In genomic region chr12:16634075-16634813, GRCm38 (mm10) we compare ENCODE assay signal across 9 mouse cellular contexts. TPM values are rescaled to one million over a fixed set of nuclear protein-coding genes. Genes with fewer than 3 reads are reported as not detected.
DNase-seq lines count a peak whose midpoint lies in the region; ATAC-seq and TF ChIP-seq lines count a peak whose summit lies in the region.
"Had no signal": no experiment of that assay in that cellular context is flagged by ENCODE, and none has a peak within 500 bp of the region (broad histone marks: within the 10 kb centered on the region; RNA-seq: fewer than 3 reads in every experiment).

No protein-coding gene starts in this region.

- H3K9me3 ChIP-seq in forebrain, embryonic 15.5 days: no peaks in the 10 kb centered on the region
- no peaks in the 10 kb centered on the region for H3K9me3 ChIP-seq in kidney, postnatal 0 days (replicated peaks; ENCODE audit: low read length)
- no peaks in the 10 kb centered on the region for H3K9me3 ChIP-seq in stomach, embryonic 14.5 days (ENCODE audit: control insufficient read depth, low read depth, low read length)
- H3K9me3 ChIP-seq: limb, embryonic 12.5 days had no signal

- H3K27ac ChIP-seq in forebrain, embryonic 15.5 days (replicated peaks): no peak overlapping the region
- no peak overlapping the region for H3K27ac ChIP-seq in kidney, postnatal 0 days
- no peak overlapping the region for H3K27ac ChIP-seq in stomach, embryonic 14.5 days (ENCODE audit: low read length)
- H3K27ac ChIP-seq: limb, embryonic 12.5 days had no signal

- peak; percentile 66 for DNase-seq in gastrocnemius, adult 18-20 months (ENCODE audit: low spot score)
- DNase-seq in gastrocnemius, adult 8-10 months (ENCODE audit: low spot score in 2 of 2): no peak
- DNase-seq in B cell, adult 2 months: peak; percentile 59 to 62
- DNase-seq in adrenal gland, postnatal 14 days: peak; percentile 73
- DNase-seq in kidney, postnatal 0 days (ENCODE audit: low spot score): peak; percentile 79
- peak; percentile 71 for DNase-seq in mesoderm, embryonic 11.5 days (ENCODE audit: low read depth, low spot score)

- no peak overlapping the region for H3K9ac ChIP-seq in forebrain, embryonic 15.5 days (replicated peaks)
- H3K9ac ChIP-seq in kidney, postnatal 0 days (ENCODE audit: low read depth, low read length): no peak overlapping the region
- no peak overlapping the region for H3K9ac ChIP-seq in stomach, embryonic 14.5 days (replicated peaks; ENCODE audit: low read depth, low read length)
- H3K9ac ChIP-seq: limb, embryonic 12.5 days had no signal

- ATAC-seq in forebrain, embryonic 15.5 days (replicated peaks): 0 out of 2 replicates have a peak, but pooled peaks have one; percentile 41
- ATAC-seq in kidney, postnatal 0 days (replicated peaks; ENCODE audit: low FRiP score, low read depth): no peak
- 0 out of 2 replicates have a peak, but pooled peaks have one; percentile 18 for ATAC-seq in stomach, embryonic 14.5 days (ENCODE audit: insufficient number of reproducible peaks, insufficient read depth, low FRiP score, low read depth)

- no peak overlapping the region for H3K4me2 ChIP-seq in forebrain, embryonic 15.5 days (replicated peaks)
- no peak overlapping the region for H3K4me2 ChIP-seq in kidney, postnatal 0 days (ENCODE audit: low read length)
- H3K4me2 ChIP-seq in stomach, embryonic 14.5 days (replicated peaks; ENCODE audit: low read depth, low read length): no peak overlapping the region
- H3K4me2 ChIP-seq: limb, embryonic 12.5 days had no signal

- no peaks in the 10 kb centered on the region for H3K27me3 ChIP-seq in forebrain, embryonic 15.5 days
- H3K27me3 ChIP-seq in kidney, postnatal 0 days (ENCODE audit: insufficient read depth, low read length): no peaks in the 10 kb centered on the region
- no peaks in the 10 kb centered on the region for H3K27me3 ChIP-seq in stomach, embryonic 14.5 days (ENCODE audit: control insufficient read depth, insufficient read depth, low read length)

- TF ChIP-seq CTCF in kidney, postnatal 0 days (IDR thresholded peaks at IDR 0.05; ENCODE audit: low read depth): peak; percentile 84

- H3K4me3 ChIP-seq in forebrain, embryonic 15.5 days: no peak overlapping the region
- H3K4me3 ChIP-seq in kidney, postnatal 0 days (replicated peaks; ENCODE audit: low read depth, low read length): no peak overlapping the region
- H3K4me3 ChIP-seq in stomach, embryonic 14.5 days (ENCODE audit: low read depth, low read length): no peak overlapping the region
- H3K4me3 ChIP-seq: limb, embryonic 12.5 days had no signal

- no peaks in the 10 kb centered on the region for H3K36me3 ChIP-seq in forebrain, embryonic 15.5 days
- H3K36me3 ChIP-seq in kidney, postnatal 0 days (ENCODE audit: insufficient read depth, low read length): no peaks in the 10 kb centered on the region
- no peaks in the 10 kb centered on the region for H3K36me3 ChIP-seq in stomach, embryonic 14.5 days (ENCODE audit: control insufficient read depth, insufficient read depth, low read length)
- H3K36me3 ChIP-seq: limb, embryonic 12.5 days had no signal

- H3K4me1 ChIP-seq in forebrain, embryonic 15.5 days: no peaks in the 10 kb centered on the region
- H3K4me1 ChIP-seq in kidney, postnatal 0 days (replicated peaks; ENCODE audit: insufficient read depth, low read length): no peaks in the 10 kb centered on the region
- no peaks in the 10 kb centered on the region for H3K4me1 ChIP-seq in stomach, embryonic 14.5 days (ENCODE audit: control insufficient read depth, insufficient read depth, low read length)
- H3K4me1 ChIP-seq: limb, embryonic 12.5 days had no signal

- 59% methylated on average over 14 of the region's 14 CpGs for WGBS in forebrain, embryonic 15.5 days
- 55% methylated on average over 14 of the region's 14 CpGs for WGBS in kidney, postnatal 0 days
- WGBS in stomach, embryonic 14.5 days: 59% methylated on average over 14 of the region's 14 CpGs

RNA-seq across cellular contexts. Expression of gene Ntsr2, which starts 18.9 kb away (rescaled TPM):
- total RNA-seq in gastrocnemius, adult 18-20 months (2021): 1 to 10 TPM; 2.6 TPM
- 1 to 10 TPM; 1.1 to 2.8 (median 2.1) TPM for total RNA-seq in gastrocnemius, adult 8-10 months (2022)
- not detected in 2 replicates for total RNA-seq in adrenal gland, postnatal 14 days (2021)
- 1.5 and 1.6 TPM in 2 replicates for polyA plus RNA-seq in forebrain, embryonic 15.5 days (2015; fragmentation: Nextera tagmentation; extraction: Ambion mirVana)
- 0.20 TPM in 1 of 2 replicates, not detected in the other for polyA plus RNA-seq in kidney, postnatal 0 days (2015; fragmentation: Nextera tagmentation; extraction: Ambion mirVana)
- not detected in 2 replicates for polyA plus RNA-seq in stomach, embryonic 14.5 days (2014; fragmentation: Nextera tagmentation; extraction: Ambion mirVana)
- polyA plus RNA-seq: limb, embryonic 12.5 days had no signal

RNA-seq across cellular contexts. Expression of gene Lpin1, which starts 23.5 kb away (rescaled TPM):
- 100 to 1,000 TPM; 212 to 245 TPM for total RNA-seq in gastrocnemius, adult 18-20 months (2021)
- total RNA-seq in gastrocnemius, adult 8-10 months (2022): 100 to 1,000 TPM; 227 to 339 (median 265) TPM
- total RNA-seq in adrenal gland, postnatal 14 days (2021): 135 and 224 TPM in 2 replicates
- 16.2 and 17.5 TPM in 2 replicates for polyA plus RNA-seq in forebrain, embryonic 15.5 days (2015; fragmentation: Nextera tagmentation; extraction: Ambion mirVana)
- polyA plus RNA-seq in kidney, postnatal 0 days (2015; fragmentation: Nextera tagmentation; extraction: Ambion mirVana): 4.7 and 5.2 TPM in 2 replicates
- 4.8 and 6.5 TPM in 2 replicates for polyA plus RNA-seq in stomach, embryonic 14.5 days (2014; fragmentation: Nextera tagmentation; extraction: Ambion mirVana)

Comparison
In these comparisons a context has a peak if more than half of its experiments do, and no peak if none do; other contexts are left out.
1. DNase-seq: peak in gastrocnemius, adult 18-20 months (single experiment), B cell, adult 2 months (2 of 2), adrenal gland, postnatal 14 days (single experiment), kidney, postnatal 0 days (single experiment) and mesoderm, embryonic 11.5 days (single experiment); none in gastrocnemius, adult 8-10 months (0 of 2).